Mouse (Mus musculus) cerebellum, adult 9-11 months (tissue): ENCODE measurements around the gene Pdgfa.

Experiments
- DNase-seq: peaks from one replicate; pipeline ENCODE4 v3.0.0; 2022

Gene Pdgfa

GRCm38 (mm10) chr5:138997171-138997788 lies at the start of gene Pdgfa:
TSS of gene Pdgfa (minus strand) at chr5:138997370.
- peak; percentile 42 for DNase-seq

- no peak for DNase-seq
Observed at GRCm38 (mm10) chr5:139046636-139047035, 49.5 kb upstream of the Pdgfa start.

GRCm38 (mm10) chr5:139043546-139043945 lies 46.4 kb upstream of the Pdgfa start:
- no peak for DNase-seq

DNA sequence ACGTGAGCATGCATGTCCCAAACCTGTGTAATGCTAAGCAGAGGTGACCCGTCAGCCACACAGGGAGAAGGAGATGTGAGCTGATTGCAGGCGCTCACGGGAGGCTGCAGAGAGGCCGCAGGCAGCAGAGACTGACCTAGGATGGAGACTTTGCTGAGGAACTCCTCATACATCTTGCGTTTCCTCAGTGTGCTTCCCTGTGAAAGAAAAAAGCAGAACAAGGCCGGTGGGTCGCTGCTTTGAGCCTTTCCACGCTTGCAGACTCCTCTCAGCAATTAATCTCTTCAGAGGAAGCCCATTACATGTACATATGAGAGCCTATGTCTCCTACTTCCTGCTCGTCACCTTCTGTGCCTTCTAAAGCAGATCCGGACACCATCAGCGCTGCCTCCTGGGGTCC lies 45.1 kb upstream of the Pdgfa start:
- no peak for DNase-seq

DNA sequence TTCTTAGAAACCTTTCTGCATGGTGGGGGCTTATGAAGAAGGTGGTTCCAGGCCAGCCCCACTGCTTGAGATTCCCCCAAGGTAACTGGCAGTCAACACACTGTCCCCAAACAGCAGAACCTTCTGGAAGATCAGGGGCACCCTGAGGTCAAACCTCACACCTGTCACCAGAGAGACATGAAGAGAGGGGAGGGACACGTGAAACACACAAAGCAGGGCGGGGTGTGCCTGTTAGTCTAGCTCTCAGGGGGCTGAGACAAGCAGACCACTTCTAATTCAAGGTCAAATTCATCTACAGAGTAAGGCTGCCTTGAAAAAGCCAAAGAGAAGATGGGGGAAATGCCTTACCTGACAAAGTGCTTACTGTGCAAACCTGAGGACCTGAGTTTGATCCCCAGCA lies 38.0 kb upstream of the Pdgfa start:
- DNase-seq: no peak

GRCm38 (mm10) chr5:139034746-139035145 lies 37.6 kb upstream of the Pdgfa start:
- DNase-seq: no peak

- peak; percentile 50 for DNase-seq
Observed at GRCm38 (mm10) chr5:139033406-139034317, 36.5 kb upstream of the Pdgfa start.

DNA sequence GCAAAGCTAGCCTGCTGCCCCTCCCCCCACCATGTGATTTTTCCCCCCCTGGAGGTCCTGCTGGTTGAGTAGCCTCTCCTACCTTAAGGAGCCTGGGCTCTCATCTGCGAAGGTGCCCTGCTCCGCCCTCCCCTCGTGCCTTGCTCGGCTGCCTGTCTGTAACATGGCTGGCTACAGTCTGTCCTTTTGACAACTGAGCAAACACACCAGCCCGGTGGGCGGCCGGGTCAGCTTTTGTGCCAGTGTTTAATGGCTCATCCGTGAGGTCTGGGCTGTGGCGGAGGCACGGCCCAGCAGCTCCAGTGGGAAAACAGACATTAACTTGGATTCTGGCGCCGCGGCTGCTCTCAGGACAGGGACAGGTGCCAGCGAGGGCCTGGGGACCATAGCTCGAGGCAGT lies 30.4 kb upstream of the Pdgfa start:
- DNase-seq: no peak

- DNase-seq: peak; percentile 67
Observed at GRCm38 (mm10) chr5:139024351-139025105, 27.4 kb upstream of the Pdgfa start.

- DNase-seq: no peak
Observed at GRCm38 (mm10) chr5:139020595-139020994, 23.4 kb upstream of the Pdgfa start.

DNA sequence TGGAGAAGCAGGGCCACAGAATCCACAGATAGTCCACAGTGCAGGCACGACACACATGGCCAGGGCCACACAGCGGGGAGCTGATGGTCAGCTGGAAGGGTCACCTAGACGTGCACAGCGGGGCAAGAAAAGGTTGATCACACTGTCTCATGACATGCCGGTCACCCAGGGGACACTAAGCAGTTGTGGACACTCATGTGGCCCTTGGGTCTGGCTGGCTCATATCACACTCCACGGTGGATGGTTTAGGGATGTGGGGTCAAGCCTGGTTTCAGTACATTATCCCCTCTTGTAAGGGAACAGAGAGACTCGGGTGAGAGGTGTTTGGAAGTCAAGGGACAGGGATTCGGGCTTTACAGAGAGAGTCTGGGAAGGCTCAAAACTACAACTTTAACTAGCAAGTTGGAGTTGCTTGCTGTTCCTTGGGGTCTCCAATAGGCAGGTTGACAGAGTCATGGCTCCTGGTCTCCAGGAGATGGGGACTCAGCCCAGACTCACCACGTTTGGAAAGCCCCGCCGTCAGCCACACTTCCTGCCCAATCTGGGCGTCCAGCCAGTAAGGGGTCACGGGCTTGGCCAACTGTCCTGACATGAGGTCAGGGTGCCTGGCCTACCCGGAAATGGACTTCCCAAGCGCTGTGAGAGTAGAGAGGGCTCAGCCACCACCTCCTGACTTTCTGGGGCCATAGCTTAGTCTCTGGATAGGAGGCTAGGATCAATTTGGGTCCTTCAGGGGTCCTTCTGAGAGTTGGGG lies 20.4 kb upstream of the Pdgfa start:
- no peak for DNase-seq

DNA sequence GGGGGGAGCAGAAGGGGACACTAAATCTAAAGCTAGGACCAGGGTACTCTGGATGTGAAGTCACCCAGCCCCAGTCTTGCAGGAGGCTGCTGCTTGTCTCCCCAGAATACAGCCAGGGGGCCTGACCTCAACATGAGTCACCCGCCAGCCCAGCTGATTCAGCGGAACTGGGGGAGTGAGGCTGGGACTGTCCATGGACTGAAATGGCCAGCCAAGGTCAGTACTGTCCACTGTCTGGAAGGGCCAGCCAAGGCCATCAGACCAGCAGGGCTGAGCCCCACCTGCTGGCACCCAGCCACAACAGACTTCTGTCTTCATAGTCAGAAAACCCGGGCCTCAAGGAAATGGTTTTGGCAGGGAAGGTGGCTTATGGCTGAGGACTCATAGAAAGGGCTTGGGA lies 17.9 kb upstream of the Pdgfa start:
- no peak for DNase-seq

- no peak for DNase-seq
Observed at GRCm38 (mm10) chr5:139010649-139011048, 13.5 kb upstream of the Pdgfa start.

- DNase-seq: peak; percentile 50
Observed at GRCm38 (mm10) chr5:139007141-139007775, 10.1 kb upstream of the Pdgfa start.

- DNase-seq: no peak
Observed at GRCm38 (mm10) chr5:139004588-139004987, 7.4 kb upstream of the Pdgfa start.

DNA sequence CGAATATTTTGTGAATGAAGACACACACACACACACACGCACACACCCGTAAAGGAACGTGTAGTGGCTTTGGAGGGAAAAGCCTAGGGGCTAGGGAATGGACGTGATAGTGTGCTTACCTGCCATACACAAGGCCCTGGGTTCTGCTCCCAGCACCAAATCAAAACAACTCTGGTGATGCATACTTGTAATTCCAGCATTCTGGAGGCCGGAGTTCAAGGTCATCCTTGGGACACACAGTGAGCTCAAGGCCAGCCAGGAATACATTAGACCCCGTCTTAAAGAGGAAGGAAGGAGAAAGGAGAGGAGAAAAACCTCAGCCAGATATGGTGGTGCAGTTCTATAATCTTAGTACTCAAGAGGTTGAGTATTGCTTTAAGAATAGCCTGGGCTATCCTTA lies 2.5 kb upstream of the Pdgfa start:
- no peak for DNase-seq

DNA sequence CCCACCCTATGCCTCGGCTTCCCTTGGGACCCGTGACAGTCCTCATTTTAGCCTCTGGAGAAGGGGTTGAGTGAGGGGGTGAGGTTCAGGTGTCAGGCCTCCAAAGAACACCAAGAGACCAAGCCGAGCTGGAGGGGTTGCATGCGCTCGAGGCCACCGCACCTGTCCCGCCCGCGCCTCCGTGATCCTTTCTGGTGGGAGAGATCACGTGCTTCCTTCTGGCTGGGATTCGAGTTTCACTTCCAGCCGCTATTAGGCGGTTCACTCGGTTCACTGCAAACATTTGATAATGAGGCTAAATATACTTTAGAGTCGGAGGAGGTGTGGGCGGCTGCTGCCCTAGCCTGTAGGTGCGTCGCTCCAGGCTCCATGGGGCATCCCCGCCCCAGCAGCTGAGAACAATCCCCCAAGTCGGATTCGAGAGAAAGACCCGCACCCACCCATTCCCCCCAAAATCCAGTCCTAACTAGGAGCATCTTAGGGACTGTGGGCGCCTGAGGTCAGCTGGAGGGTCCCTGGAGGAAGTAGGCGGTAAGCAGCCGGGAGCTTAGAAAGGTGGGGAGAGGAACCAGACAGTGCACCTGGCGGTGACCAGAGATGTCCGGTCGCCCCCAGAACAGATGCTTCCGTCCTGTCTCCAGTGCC lies 888 bp upstream of the Pdgfa start:
- no peak for DNase-seq

GRCm38 (mm10) chr5:138996322-138997073 lies 672 bp downstream of the Pdgfa start:
- peak; percentile 67 for DNase-seq

GRCm38 (mm10) chr5:138995721-138996311 lies 1.4 kb downstream of the Pdgfa start:
- peak; percentile 79 for DNase-seq
